In the genomic region with DNA sequence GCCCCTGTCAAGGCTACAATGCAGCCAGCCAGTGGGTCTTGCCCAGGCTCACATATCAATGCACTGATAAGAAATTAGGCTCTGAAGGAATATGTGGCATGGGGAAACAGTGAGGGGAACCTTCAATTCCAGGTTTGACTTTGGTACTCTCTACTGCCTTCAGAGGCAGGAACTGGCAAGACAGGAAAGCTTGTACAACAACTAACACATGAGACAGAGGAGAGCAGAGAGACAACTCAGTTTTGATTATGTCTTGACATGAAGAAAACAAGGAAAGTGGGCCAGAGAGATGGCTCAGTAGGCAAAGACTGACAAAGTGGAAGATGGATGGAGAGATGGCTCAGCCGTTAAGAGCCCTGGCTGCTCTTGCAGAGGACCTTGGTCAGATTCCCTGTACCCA, we compare ENCODE assay signal across 27 mouse cellular contexts. TPM values are rescaled to one million over a fixed set of nuclear protein-coding genes. Genes with fewer than 3 reads are reported as not detected.
DNase-seq lines count a peak whose midpoint lies in the region; ATAC-seq and TF ChIP-seq lines count a peak whose summit lies in the region.
"Had no signal": no experiment of that assay in that cellular context is flagged by ENCODE, and none has a peak within 500 bp of the region (broad histone marks: within the 10 kb centered on the region; RNA-seq: fewer than 3 reads in every experiment).

No protein-coding gene starts in this region.

- H3K4me2 ChIP-seq in forebrain, postnatal 0 days (ENCODE audit: low read depth), result no peak overlapping the region
- no peak overlapping the region for H3K4me2 ChIP-seq in forebrain, embryonic 12.5 days
- no peak overlapping the region for H3K4me2 ChIP-seq in midbrain, embryonic 11.5 days
- H3K4me2 ChIP-seq: embryonic facial prominence, embryonic 13.5 days; heart, embryonic 15.5 days; hindbrain, embryonic 12.5 days; kidney, embryonic 15.5 days; liver, embryonic 15.5 days; midbrain, embryonic 13.5 days; neural tube, embryonic 15.5 days; stomach, embryonic 15.5 days had no signal

- no peak for DNase-seq in forebrain, postnatal 0 days
- no peak for DNase-seq in layer of hippocampus, adult 2 months (ENCODE audit: low spot score in 2 of 2)
- no peak for DNase-seq in layer of hippocampus, postnatal 10 days (ENCODE audit: low spot score in 2 of 2)
- peak; percentile 69 for DNase-seq in midbrain, embryonic 11.5 days (ENCODE audit: low spot score, missing footprints)
- no peak for DNase-seq in midbrain, embryonic 10.5 days (ENCODE audit: low spot score)
- no peak for DNase-seq in adrenal gland, postnatal 36 days
- DNase-seq: adrenal gland, postnatal 25 days; cerebellum, adult 18-20 months; cerebellum, postnatal 10 days; gastrocnemius, postnatal 10 days; kidney, adult 11 months; kidney, postnatal 36 days; layer of hippocampus, postnatal 36 days; lung, postnatal 36 days; right cerebral cortex, postnatal 25 days; thymus, postnatal 14 days had no signal

- 0 out of 2 replicates have a peak, but pooled peaks cover 6% of the 10 kb centered on the region for H3K4me1 ChIP-seq in forebrain, postnatal 0 days (ENCODE audit: insufficient read depth)
- H3K4me1 ChIP-seq in forebrain, embryonic 12.5 days, result peaks cover 19% of the 10 kb centered on the region
- H3K4me1 ChIP-seq in midbrain, embryonic 11.5 days (ENCODE audit: control insufficient read depth, insufficient read depth, low read length), result 0 out of 2 replicates have a peak, but pooled peaks cover 7% of the 10 kb centered on the region
- peaks cover 37% of the 10 kb centered on the region for H3K4me1 ChIP-seq in midbrain, embryonic 10.5 days

- no peaks in the 10 kb centered on the region for H3K27me3 ChIP-seq in forebrain, postnatal 0 days (ENCODE audit: insufficient read depth, low read length)
- peaks cover 11% of the 10 kb centered on the region; the same call in 1 of the 2 replicates for H3K27me3 ChIP-seq in forebrain, embryonic 12.5 days
- H3K27me3 ChIP-seq in midbrain, embryonic 11.5 days (ENCODE audit: control insufficient read depth, insufficient read depth, low read length), result no peaks in the 10 kb centered on the region
- peaks cover 9% of the 10 kb centered on the region; the same call in 1 of the 2 replicates for H3K27me3 ChIP-seq in midbrain, embryonic 10.5 days (ENCODE audit: low read depth, poor library complexity, severe bottlenecking)
- H3K27me3 ChIP-seq: embryonic facial prominence, embryonic 13.5 days; heart, embryonic 15.5 days; kidney, embryonic 15.5 days; neural tube, embryonic 15.5 days; stomach, embryonic 15.5 days had no signal

- H3K9me3 ChIP-seq in forebrain, postnatal 0 days (ENCODE audit: low read length), result no peaks in the 10 kb centered on the region
- no peaks in the 10 kb centered on the region for H3K9me3 ChIP-seq in forebrain, embryonic 12.5 days
- no peaks in the 10 kb centered on the region for H3K9me3 ChIP-seq in midbrain, embryonic 11.5 days (ENCODE audit: control insufficient read depth, low read length)
- H3K9me3 ChIP-seq in midbrain, embryonic 10.5 days (replicated peaks), result no peaks in the 10 kb centered on the region
- H3K9me3 ChIP-seq: embryonic facial prominence, embryonic 13.5 days; heart, embryonic 15.5 days; hindbrain, embryonic 12.5 days; liver, embryonic 15.5 days; midbrain, embryonic 13.5 days; neural tube, embryonic 15.5 days; stomach, embryonic 15.5 days had no signal

- H3K36me3 ChIP-seq in forebrain, postnatal 0 days (ENCODE audit: insufficient read depth), result peaks cover 8% of the 10 kb centered on the region
- H3K36me3 ChIP-seq in forebrain, embryonic 12.5 days (replicated peaks), result peaks cover 20% of the 10 kb centered on the region
- 0 out of 2 replicates have a peak, but pooled peaks cover 4% of the 10 kb centered on the region for H3K36me3 ChIP-seq in midbrain, embryonic 11.5 days (ENCODE audit: control insufficient read depth, insufficient read depth, low read length)
- H3K36me3 ChIP-seq in midbrain, embryonic 10.5 days, result peaks cover 43% of the 10 kb centered on the region

- 100% methylated on average over 1 of the region's 1 CpGs for WGBS in forebrain, postnatal 0 days
- WGBS in forebrain, embryonic 12.5 days, result 95% methylated on average over 1 of the region's 1 CpGs
- WGBS in midbrain, embryonic 11.5 days, result 100% methylated on average over 1 of the region's 1 CpGs
- WGBS in midbrain, embryonic 10.5 days, result 96% methylated on average over 1 of the region's 1 CpGs

- H3K9ac ChIP-seq in forebrain, postnatal 0 days, result no peak overlapping the region
- no peak overlapping the region for H3K9ac ChIP-seq in forebrain, embryonic 12.5 days
- no peak overlapping the region for H3K9ac ChIP-seq in midbrain, embryonic 11.5 days (ENCODE audit: low read length)
- H3K9ac ChIP-seq: embryonic facial prominence, embryonic 13.5 days; heart, embryonic 15.5 days; hindbrain, embryonic 12.5 days; kidney, embryonic 15.5 days; liver, embryonic 15.5 days; midbrain, embryonic 13.5 days; neural tube, embryonic 15.5 days; stomach, embryonic 15.5 days had no signal

- peak; percentile 23 for TF ChIP-seq CTCF in forebrain, postnatal 0 days (IDR thresholded peaks at IDR 0.05; ENCODE audit: low read depth)
- peak; percentile 52 for TF ChIP-seq CTCF in layer of hippocampus, adult 2 months (conservative IDR thresholded peaks at IDR 0.05)

- no peak overlapping the region for H3K27ac ChIP-seq in forebrain, postnatal 0 days (ENCODE audit: low read depth, low read length)
- no peak overlapping the region for H3K27ac ChIP-seq in forebrain, embryonic 12.5 days
- no peak overlapping the region for H3K27ac ChIP-seq in layer of hippocampus, adult 2 months
- no peak overlapping the region for H3K27ac ChIP-seq in midbrain, embryonic 11.5 days (ENCODE audit: low read depth, low read length)
- no peak overlapping the region for H3K27ac ChIP-seq in midbrain, embryonic 10.5 days (replicated peaks)
- H3K27ac ChIP-seq: heart, embryonic 15.5 days; hindbrain, embryonic 12.5 days; kidney, embryonic 15.5 days; liver, embryonic 15.5 days; midbrain, embryonic 13.5 days; neural tube, embryonic 15.5 days; stomach, embryonic 15.5 days had no signal

- ATAC-seq in forebrain, postnatal 0 days, result no peak
- no peak for ATAC-seq in forebrain, embryonic 12.5 days (ENCODE audit: low FRiP score)
- ATAC-seq in midbrain, embryonic 11.5 days (ENCODE audit: low FRiP score), result no peak
- ATAC-seq: forebrain, embryonic 16.5 days; midbrain, embryonic 13.5 days had no signal

- H3K4me3 ChIP-seq in forebrain, postnatal 0 days (ENCODE audit: low read depth, low read length), result no peak overlapping the region
- no peak overlapping the region for H3K4me3 ChIP-seq in forebrain, embryonic 12.5 days (replicated peaks)
- H3K4me3 ChIP-seq in layer of hippocampus, adult 2 months, result no peak overlapping the region
- H3K4me3 ChIP-seq in midbrain, embryonic 11.5 days (ENCODE audit: low read depth, low read length), result no peak overlapping the region
- H3K4me3 ChIP-seq in midbrain, embryonic 10.5 days, result no peak overlapping the region
- H3K4me3 ChIP-seq: embryonic facial prominence, embryonic 13.5 days; forebrain, embryonic 10.5 days; heart, embryonic 15.5 days; hindbrain, embryonic 12.5 days; kidney, embryonic 15.5 days; liver, embryonic 15.5 days; midbrain, embryonic 13.5 days; neural tube, embryonic 15.5 days; stomach, embryonic 15.5 days had no signal

RNA-seq across cellular contexts. Expression of a gene that starts 23.5 kb away (rescaled TPM):
- 15.6 and 17.9 TPM in 2 replicates for total RNA-seq in forebrain, postnatal 0 days (2014; rRNA removed)
- 1.7 and 3.8 TPM in 2 replicates for polyA plus RNA-seq in forebrain, postnatal 0 days (2015; fragmentation: Nextera tagmentation; extraction: Ambion mirVana)
- 5.3 and 6.8 TPM in 2 replicates for polyA plus RNA-seq in forebrain, embryonic 12.5 days (2016; fragmentation: Nextera tagmentation; extraction: Ambion mirVana)
- total RNA-seq in layer of hippocampus, adult 2 months (2021), result 10 to 100 TPM; 18.8 to 21.0 TPM
- total RNA-seq in layer of hippocampus, postnatal 10 days (2021), result 10 to 100 TPM; 26.1 to 31.4 TPM
- polyA plus RNA-seq in midbrain, embryonic 11.5 days (2014; fragmentation: Nextera tagmentation; extraction: Ambion mirVana), result 3.9 and 4.3 TPM in 2 replicates
- polyA plus RNA-seq in midbrain, embryonic 10.5 days (2016; fragmentation: Nextera tagmentation; extraction: Ambion mirVana), result 4.6 and 5.9 TPM in 2 replicates
- total RNA-seq in adrenal gland, postnatal 36 days (2021), result 10 to 100 TPM; 10.1 to 10.5 TPM
